Mouse (Mus musculus) olfactory bulb, adult 2 months (tissue): ENCODE results near the gene Ccdc171. TPM values are rescaled to one million over a fixed set of nuclear protein-coding genes. Genes with fewer than 3 reads are reported as not detected.
A peak's percentile ranks its signal among the peaks of the same experiment; 100 is the strongest.
"Not testable (repeated sequence)": the region's sequence is repeated elsewhere in the genome, so short reads cannot be mapped to it uniquely, and the experiment has no call there.

Source experiments
- H3K27ac ChIP-seq: fragments of 200-500 bp; 2 replicates; pipeline ENCODE4 v1.5.1; 2012; ENCODE audit warnings: low read depth, low read length; ENCODE audit not compliant: insufficient read depth
- H3K4me1 ChIP-seq: fragments of 200-500 bp; 2 replicates; pipeline ENCODE4 v1.6.1; 2012; ENCODE audit warnings: low read length; ENCODE audit not compliant: control insufficient read depth, insufficient read depth
- H3K4me3 ChIP-seq: fragments of 200-500 bp; 2 replicates; pipeline ENCODE4 v1.5.1; 2012; ENCODE audit warnings: mild to moderate bottlenecking, low read depth, low read length, moderate library complexity; ENCODE audit not compliant: insufficient read depth
- CTCF ChIP-seq: fragments of 200-500 bp; IDR thresholded peaks from 2 replicates; pipeline ENCODE4 v1.5.1; 2012; ENCODE audit warnings: low read depth, mild to moderate bottlenecking, low read length, moderate library complexity; ENCODE audit not compliant: insufficient read depth
- POLR2A ChIP-seq: fragments of 200-500 bp; IDR thresholded peaks from 2 replicates; pipeline ENCODE4 v1.6.1; 2012; ENCODE audit warnings: mild to moderate bottlenecking, low read depth, low read length, moderate library complexity; ENCODE audit not compliant: insufficient read depth
- WGBS: fragments of 180-500 bp; shearing (Covaris S2); methylation state at CpG from one replicate; pipeline ENCODE4 v1.1.7; 2018; 5-methylcytosine and 5-hydroxymethylcytosine counted together
- polyA plus RNA-seq: library from polyadenylated mRNA; stranded (reverse); fragments of >200 nt; gene quantifications from 2 replicates; pipeline ENCODE4 v1.2.4, GENCODE M21; 2012; ENCODE audit warnings: low replicate concordance; ENCODE audit not compliant: missing spikeins, insufficient read depth, insufficient read length

Gene Ccdc171
- polyA plus RNA-seq = not detected in 2 replicates

- TF ChIP-seq POLR2A = peak; percentile 98
- TF ChIP-seq CTCF = no peak
- no peaks in the 10 kb centered on the region; the same call in 1 of the 2 replicates for H3K4me1 ChIP-seq
- WGBS = under 1% methylated on average over 73 of the region's 73 CpGs
- H3K4me3 ChIP-seq = peak within 1 kb of the TSS; percentile 97
- H3K27ac ChIP-seq = peak within 1 kb of the TSS; percentile 91
These were observed at the start of gene Ccdc171 for GRCm38 (mm10) chr4:83524843-83525689. Ccdc171 (plus strand) TSS chr4:83525545.

- H3K27ac ChIP-seq = peak overlapping the region; percentile 16; the same call in 1 of the 2 replicates
- WGBS = 6% methylated on average over 12 of the region's 12 CpGs
- peak overlapping the region; percentile 80 for H3K4me3 ChIP-seq
- no peak for TF ChIP-seq CTCF
- no peak for TF ChIP-seq POLR2A
- H3K4me1 ChIP-seq = peaks cover 8% of the 10 kb centered on the region; the same call in 1 of the 2 replicates
These were observed 40.1 kb upstream of the Ccdc171 start for GRCm38 (mm10) chr4:83485250-83485649.

DNA sequence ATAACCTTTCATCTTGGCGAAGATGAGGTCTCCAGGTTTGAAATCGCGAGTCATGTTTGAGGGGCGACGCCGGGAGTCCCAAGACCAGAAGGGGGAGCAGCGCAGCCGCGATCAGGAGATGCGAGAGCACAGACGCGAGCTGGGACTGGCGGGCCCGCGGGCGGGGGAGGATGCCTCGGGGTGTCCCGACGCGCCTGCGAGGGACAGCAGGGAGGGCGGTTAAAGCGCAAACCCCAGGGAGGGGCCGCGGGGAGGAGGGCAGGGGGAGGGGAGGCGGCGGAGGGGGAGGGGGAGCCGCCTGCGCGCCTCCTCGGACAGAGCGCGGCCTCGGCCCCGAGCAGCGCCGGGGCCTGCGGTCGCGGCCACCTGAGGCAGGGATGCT, 39.6 kb upstream of the Ccdc171 start:
- peaks cover 8% of the 10 kb centered on the region; the same call in 1 of the 2 replicates for H3K4me1 ChIP-seq
- under 1% methylated on average over 37 of the region's 40 CpGs for WGBS
- H3K27ac ChIP-seq = peak overlapping the region; percentile 98; the same call in 1 of the 2 replicates
- TF ChIP-seq CTCF (peak; percentile 64; the same call in 1 of the 2 replicates), POLR2A (no peak)
- peak overlapping the region; percentile 80 for H3K4me3 ChIP-seq

- peak; percentile 33 for TF ChIP-seq POLR2A
- TF ChIP-seq CTCF = 0 out of 2 replicates have a peak, but pooled peaks have one; percentile 13
- Histone ChIP-seq H3K27ac (peak within 1 kb of the TSS; percentile 98), H3K4me1 (peaks cover 5% of the 10 kb centered on the region; the same call in 1 of the 2 replicates), H3K4me3 (peak within 1 kb of the TSS; percentile 80)
- under 1% methylated on average over 81 of the region's 86 CpGs for WGBS
These were observed 39.0 kb upstream of the Ccdc171 start, which contains the start of gene Psip1 for GRCm38 (mm10) chr4:83486117-83486901. Psip1 (minus strand) TSS chr4:83486459.

- no peak overlapping the region for H3K4me3 ChIP-seq
- TF ChIP-seq CTCF (no peak), POLR2A (no peak)
- 32% methylated on average over 5 of the region's 5 CpGs for WGBS
These were observed 36.2 kb upstream of the Ccdc171 start for GRCm38 (mm10) chr4:83489121-83489520.

GRCm38 (mm10) chr4:83493112-83493511, 32.2 kb upstream of the Ccdc171 start:
- Histone ChIP-seq H3K4me3 (no peak overlapping the region), H3K27ac (no peak overlapping the region), H3K4me1 (no peaks in the 10 kb centered on the region)
- TF ChIP-seq POLR2A (no peak), CTCF (no peak)
- WGBS = 100% methylated on average over 1 of the region's 1 CpGs

More at GRCm38 (mm10) chr4:83489121-83489520, 36.2 kb upstream of the Ccdc171 start:
- H3K4me1 ChIP-seq = no peaks in the 10 kb centered on the region
- no peak overlapping the region for H3K27ac ChIP-seq

- WGBS = 94% methylated on average over 5 of the region's 5 CpGs
- H3K27ac ChIP-seq = not testable (repeated sequence)
These were observed 28.3 kb upstream of the Ccdc171 start for GRCm38 (mm10) chr4:83497013-83497412.

GRCm38 (mm10) chr4:83500154-83501036, 24.9 kb upstream of the Ccdc171 start:
- TF ChIP-seq CTCF = no peak
- TF ChIP-seq POLR2A = no peak
- Histone ChIP-seq H3K27ac (no peak overlapping the region), H3K4me3 (peak overlapping the region; percentile 44), H3K4me1 (no peaks in the 10 kb centered on the region)
- 11% methylated on average over 22 of the region's 22 CpGs for WGBS

More at GRCm38 (mm10) chr4:83497013-83497412, 28.3 kb upstream of the Ccdc171 start:
- H3K4me3 ChIP-seq, H3K4me1 ChIP-seq: not testable (repeated sequence)
